Mouse (Mus musculus) forebrain, postnatal 0 days (tissue): ENCODE measurements around the gene Cyp4f16. TPM values are rescaled to one million over a fixed set of nuclear protein-coding genes. Genes with fewer than 3 reads are reported as not detected.
A peak's percentile ranks its signal among the peaks of the same experiment; 100 is the strongest.
"Not testable (repeated sequence)": the region's sequence is repeated elsewhere in the genome, so short reads cannot be mapped to it uniquely, and the experiment has no call there.

Experiments used
- ATAC-seq: fragments of 200-750 bp; cut with Nextera tagmentation; 2 replicates; pipeline ENCODE4 v1.8.0; 2017; ENCODE audit warnings: mild to moderate bottlenecking, moderate library complexity
- DNase-seq: peaks from one replicate; pipeline ENCODE4 v3.0.0-alpha.2; 2015
- H3K27ac ChIP-seq: fragments of 300-500 bp; sonication (generic); 2 replicates; pipeline ENCODE4 v1.5.1; 2014; ENCODE audit warnings: low read depth, mild to moderate bottlenecking, antibody characterized with exemption, low read length, moderate library complexity, mixed read lengths
- H3K27me3 ChIP-seq: fragments of 300-500 bp; sonication (generic); 2 replicates; pipeline ENCODE4 v1.6.1; 2014; ENCODE audit warnings: mild to moderate bottlenecking, low read length, mixed read lengths; ENCODE audit not compliant: insufficient read depth
- H3K36me3 ChIP-seq: fragments of 300-500 bp; sonication (generic); 2 replicates; pipeline ENCODE4 v1.6.1; 2014; ENCODE audit warnings: mild to moderate bottlenecking, moderate library complexity; ENCODE audit not compliant: insufficient read depth
- H3K4me1 ChIP-seq: fragments of 300-500 bp; sonication (generic); 2 replicates; pipeline ENCODE4 v1.6.1; 2014; ENCODE audit warnings: antibody characterized with exemption; ENCODE audit not compliant: insufficient read depth
- H3K4me2 ChIP-seq: fragments of 300-500 bp; sonication (generic); 2 replicates; pipeline ENCODE4 v1.6.1; 2014; ENCODE audit warnings: low read depth, mild to moderate bottlenecking, moderate library complexity
- H3K4me3 ChIP-seq: fragments of 300-500 bp; sonication (generic); 2 replicates; pipeline ENCODE4 v1.5.1; 2014; ENCODE audit warnings: low read depth, low read length, mixed read lengths
- H3K9ac ChIP-seq: fragments of 300-500 bp; sonication (generic); 2 replicates; pipeline ENCODE4 v1.6.1; 2014; ENCODE audit warnings: mild to moderate bottlenecking
- H3K9me3 ChIP-seq: fragments of 300-500 bp; sonication (generic); 2 replicates; pipeline ENCODE4 v1.6.1; 2016; ENCODE audit warnings: low read length
- CTCF ChIP-seq: sonication (generic); IDR thresholded peaks from 2 replicates; pipeline ENCODE4 v1.5.1; 2016; ENCODE audit warnings: antibody characterized with exemption, control low read depth, low read depth
- WGBS: fragments of 180-500 bp; shearing (Covaris S2); extraction: QIAGEN DNeasy Blood & Tissue Kit; methylation state at CpG from one replicate; pipeline ENCODE4 v1.1.7; 2014; 5-methylcytosine and 5-hydroxymethylcytosine counted together
- polyA plus RNA-seq: library from polyadenylated mRNA; unstranded; fragments of >200 nt; fragmentation: Nextera tagmentation; extraction: Ambion mirVana; gene quantifications from 2 replicates; pipeline ENCODE4 v1.2.1, GENCODE M21; 2015
- total RNA-seq: library from RNA; depleted of rRNA; stranded (reverse); fragments of >200 nt; gene quantifications from 2 replicates; pipeline ENCODE4 v1.2.3, GENCODE M21; 2014

Gene Cyp4f16
- total and polyA plus RNA-seq, 2 experiments from 2014 or later, result 11.6 to 17.5 TPM

- no peak overlapping the region for H3K4me2 ChIP-seq
- H3K36me3 ChIP-seq, result no peaks in the 10 kb centered on the region
- DNase-seq, result no peak
- TF ChIP-seq CTCF, result no peak
- no peaks in the 10 kb centered on the region for H3K9me3 ChIP-seq
- no peaks in the 10 kb centered on the region for H3K27me3 ChIP-seq
- no peak overlapping the region for H3K27ac ChIP-seq
- no peaks in the 10 kb centered on the region for H3K4me1 ChIP-seq
- H3K4me3 ChIP-seq, result no peak overlapping the region
- WGBS, result 85% methylated on average over 11 of the region's 11 CpGs
- H3K9ac ChIP-seq, result no peak overlapping the region
- no peak for ATAC-seq
These were observed 8.6 kb upstream of the Cyp4f16 start for GRCm38 (mm10) chr17:32527748-32528147.

GRCm38 (mm10) chr17:32528408-32529337 lies 7.7 kb upstream of the Cyp4f16 start:
- Histone ChIP-seq H3K9me3 (no peaks in the 10 kb centered on the region), H3K27me3 (no peaks in the 10 kb centered on the region), H3K4me3 (no peak overlapping the region), H3K27ac (no peak overlapping the region), H3K36me3 (no peaks in the 10 kb centered on the region), H3K4me2 (peak overlapping the region; percentile 38; the same call in 1 of the 2 replicates), H3K4me1 (no peaks in the 10 kb centered on the region), H3K9ac (no peak overlapping the region)
- DNase-seq (peak; percentile 80), ATAC-seq (peak; percentile 83)
- 20% methylated on average over 26 of the region's 26 CpGs for WGBS
- TF ChIP-seq CTCF, result peak; percentile 88

DNA sequence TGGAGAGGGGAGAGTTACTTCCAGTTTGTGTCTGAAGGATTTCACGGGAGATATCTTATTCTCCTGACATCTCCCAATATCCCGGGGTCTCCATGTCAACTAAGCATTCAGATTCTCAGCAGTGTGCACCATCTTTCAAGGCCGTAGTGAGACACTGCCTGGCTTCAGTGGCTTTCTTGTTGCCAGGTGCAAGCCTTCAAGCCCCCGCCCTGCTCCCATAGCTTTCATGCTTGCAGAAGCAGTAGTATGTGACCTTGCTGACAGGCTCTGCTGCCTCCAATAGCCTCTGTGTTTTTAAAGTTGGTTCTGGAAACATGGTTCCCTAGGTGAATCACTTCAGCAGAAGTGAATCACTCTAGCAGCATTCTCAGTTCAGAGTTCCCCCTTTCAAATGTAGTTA lies 4.0 kb upstream of the Cyp4f16 start:
- H3K36me3 ChIP-seq, H3K9ac ChIP-seq, H3K4me1 ChIP-seq, H3K9me3 ChIP-seq, H3K4me3 ChIP-seq, H3K27me3 ChIP-seq, H3K27ac ChIP-seq, H3K4me2 ChIP-seq, ATAC-seq, DNase-seq: not testable (repeated sequence)
- 65% methylated on average over 4 of the region's 4 CpGs for WGBS

- 90% methylated on average over 6 of the region's 6 CpGs for whole genome bisulfite sequencing
- Histone ChIP-seq H3K4me1 (0 out of 2 replicates have a peak, but pooled peaks cover 3% of the 10 kb centered on the region), H3K27ac (no peak overlapping the region), H3K27me3 (no peaks in the 10 kb centered on the region), H3K9ac (no peak overlapping the region), H3K4me3 (no peak overlapping the region), H3K36me3 (no peaks in the 10 kb centered on the region), H3K9me3 (no peaks in the 10 kb centered on the region), H3K4me2 (no peak overlapping the region)
- DNase-seq (no peak), ATAC-seq (no peak)
- no peak for TF ChIP-seq CTCF
These were observed 2.3 kb upstream of the Cyp4f16 start for GRCm38 (mm10) chr17:32534068-32534467.

DNA sequence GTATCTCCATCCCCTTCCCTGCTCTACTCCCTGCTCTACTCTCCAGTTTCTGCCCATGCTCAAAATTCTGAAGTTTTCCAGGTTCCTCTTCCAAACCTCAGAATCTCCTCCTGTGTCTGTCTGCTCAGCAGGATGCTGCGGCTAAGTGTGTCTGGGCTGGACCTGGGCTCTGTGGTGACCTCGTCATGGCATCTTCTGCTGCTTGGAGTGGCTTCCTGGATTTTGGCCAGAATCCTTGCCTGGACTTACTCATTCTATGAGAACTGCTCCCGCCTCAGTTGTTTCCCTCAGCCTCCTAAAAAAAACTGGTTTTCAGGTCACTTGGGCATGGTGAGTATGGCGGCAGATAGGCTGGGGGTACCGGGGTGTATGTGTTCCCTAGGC lies 501 bp downstream of the Cyp4f16 start:
- ATAC-seq (0 out of 2 replicates have a peak, but pooled peaks have one; percentile 5), DNase-seq (no peak)
- no peak overlapping the region for H3K27ac ChIP-seq
- H3K9me3 ChIP-seq, result no peaks in the 10 kb centered on the region
- H3K4me1 ChIP-seq, result 0 out of 2 replicates have a peak, but pooled peaks cover 3% of the 10 kb centered on the region
- WGBS, result 64% methylated on average over 5 of the region's 5 CpGs
- no peak for TF ChIP-seq CTCF
- H3K4me2 ChIP-seq, result peak overlapping the region; percentile 57
- no peaks in the 10 kb centered on the region for H3K36me3 ChIP-seq
- no peaks in the 10 kb centered on the region for H3K27me3 ChIP-seq
- peak overlapping the region; percentile 31; the same call in 1 of the 2 replicates for H3K9ac ChIP-seq
- H3K4me3 ChIP-seq, result peak overlapping the region; percentile 39

DNA sequence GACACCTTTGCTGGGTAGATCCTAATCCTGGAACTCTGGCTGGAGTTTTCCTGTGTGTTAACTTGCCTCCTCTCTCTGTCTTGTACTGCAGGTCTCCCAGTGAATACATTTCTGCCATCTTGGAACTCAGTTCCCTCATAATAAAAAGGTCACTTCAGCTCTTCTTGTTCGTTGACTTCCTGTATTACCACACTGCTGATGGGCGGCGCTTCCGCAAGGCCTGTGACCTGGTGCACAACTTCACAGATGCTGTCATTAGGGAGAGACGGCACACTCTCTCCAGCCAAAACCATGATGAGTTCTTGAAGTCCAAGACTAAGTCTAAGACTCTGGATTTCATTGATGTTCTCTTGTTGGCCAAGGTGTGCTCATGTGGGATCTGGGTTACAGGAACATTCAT lies 8.4 kb downstream of the Cyp4f16 start:
- H3K9ac ChIP-seq, result not testable (repeated sequence)

DNA sequence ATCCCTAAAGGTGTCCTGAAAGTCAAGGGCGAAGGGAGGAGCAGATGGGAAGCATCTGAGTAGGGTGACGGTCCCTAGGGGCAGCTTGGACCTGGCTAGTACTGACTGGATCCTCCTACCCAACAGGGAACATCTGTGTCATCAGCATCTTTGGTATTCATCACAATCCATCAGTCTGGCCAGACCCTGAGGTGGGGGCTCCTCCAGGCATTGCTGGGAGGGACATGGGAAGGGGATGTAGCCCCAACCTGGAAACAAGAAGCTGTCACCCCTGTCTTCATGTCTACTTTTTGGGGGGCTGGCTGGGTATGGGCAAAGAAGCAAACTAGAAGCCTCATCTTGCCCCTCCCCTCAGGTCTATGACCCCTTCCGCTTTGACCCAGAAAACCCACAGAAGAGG lies 14.0 kb downstream of the Cyp4f16 start:
- not testable (repeated sequence) for DNase-seq
- 88% methylated on average over 3 of the region's 3 CpGs for WGBS
- peak overlapping the region; percentile 39 for H3K9ac ChIP-seq

More for the DNA sequence above, 8.4 kb downstream of the Cyp4f16 start:
- DNase-seq, H3K9me3 ChIP-seq, H3K4me3 ChIP-seq, H3K4me1 ChIP-seq, ATAC-seq, H3K27ac ChIP-seq, H3K4me2 ChIP-seq, H3K27me3 ChIP-seq, H3K36me3 ChIP-seq: not testable (repeated sequence)
- 97% methylated on average over 5 of the region's 5 CpGs for WGBS

More for the DNA sequence above, 14.0 kb downstream of the Cyp4f16 start:
- H3K9me3 ChIP-seq, H3K27me3 ChIP-seq, H3K4me1 ChIP-seq, ATAC-seq, H3K36me3 ChIP-seq, H3K27ac ChIP-seq, H3K4me3 ChIP-seq: not testable (repeated sequence)
- H3K4me2 ChIP-seq, result peak overlapping the region; percentile 51
